Mouse (Mus musculus) thymus, adult 2 months (tissue): ENCODE results near the gene B3galt5. TPM values are rescaled to one million over a fixed set of nuclear protein-coding genes. Genes with fewer than 3 reads are reported as not detected.

Source experiments
- DNase-seq: peaks from one replicate; pipeline ENCODE4 v3.0.0; 2021
- H3K27ac ChIP-seq: fragments of 200-500 bp; 2 replicates; pipeline ENCODE4 v1.5.1; 2012; ENCODE audit warnings: low read length, control low read depth; ENCODE audit not compliant: control insufficient read depth, insufficient read depth
- H3K27me3 ChIP-seq: fragments of 200-500 bp; 2 replicates; pipeline ENCODE4 v1.6.1; 2012; ENCODE audit warnings: mild to moderate bottlenecking, low read length, moderate library complexity, mixed read lengths; ENCODE audit not compliant: control insufficient read depth, insufficient read depth
- H3K36me3 ChIP-seq: fragments of 200-500 bp; 2 replicates; pipeline ENCODE4 v1.6.1; 2012; ENCODE audit warnings: mild to moderate bottlenecking, low read length, moderate library complexity; ENCODE audit not compliant: control insufficient read depth, insufficient read depth
- H3K4me1 ChIP-seq: fragments of 200-500 bp; replicated peaks from 2 replicates; pipeline ENCODE4 v1.6.1; 2012; ENCODE audit warnings: low read length; ENCODE audit not compliant: control insufficient read depth, insufficient read depth
- H3K4me3 ChIP-seq: fragments of 200-500 bp; 2 replicates; pipeline ENCODE4 v1.5.1; 2012; ENCODE audit warnings: mild to moderate bottlenecking, low read length, control low read depth, moderate library complexity; ENCODE audit not compliant: control insufficient read depth, insufficient read depth
- CTCF ChIP-seq: fragments of 200-500 bp; IDR thresholded peaks from 2 replicates; pipeline ENCODE4 v1.5.1; 2012; ENCODE audit warnings: mild to moderate bottlenecking, control low read depth, low read length, moderate library complexity, borderline replicate concordance; ENCODE audit not compliant: control insufficient read depth, poor library complexity, insufficient read depth; ENCODE audit errors: extremely low read depth
- POLR2A ChIP-seq: fragments of 200-500 bp; IDR thresholded peaks from 2 replicates; pipeline ENCODE4 v1.6.1; 2012; ENCODE audit warnings: mild to moderate bottlenecking, low read length, control low read depth, moderate library complexity; ENCODE audit not compliant: control insufficient read depth, poor library complexity, insufficient read depth; ENCODE audit errors: extremely low read depth
- WGBS: fragments of 180-500 bp; shearing (Covaris S2); methylation state at CpG from one replicate; pipeline ENCODE4 v1.1.7; 2018; 5-methylcytosine and 5-hydroxymethylcytosine counted together
- polyA plus RNA-seq: library from polyadenylated mRNA; depleted of rRNA; stranded (reverse); fragments of >200 nt; gene quantifications from 2 replicates; pipeline ENCODE4 v1.2.3, GENCODE M21; 2012

Gene B3galt5
- polyA plus RNA-seq, 1 experiment = 3.8 TPM

DNA sequence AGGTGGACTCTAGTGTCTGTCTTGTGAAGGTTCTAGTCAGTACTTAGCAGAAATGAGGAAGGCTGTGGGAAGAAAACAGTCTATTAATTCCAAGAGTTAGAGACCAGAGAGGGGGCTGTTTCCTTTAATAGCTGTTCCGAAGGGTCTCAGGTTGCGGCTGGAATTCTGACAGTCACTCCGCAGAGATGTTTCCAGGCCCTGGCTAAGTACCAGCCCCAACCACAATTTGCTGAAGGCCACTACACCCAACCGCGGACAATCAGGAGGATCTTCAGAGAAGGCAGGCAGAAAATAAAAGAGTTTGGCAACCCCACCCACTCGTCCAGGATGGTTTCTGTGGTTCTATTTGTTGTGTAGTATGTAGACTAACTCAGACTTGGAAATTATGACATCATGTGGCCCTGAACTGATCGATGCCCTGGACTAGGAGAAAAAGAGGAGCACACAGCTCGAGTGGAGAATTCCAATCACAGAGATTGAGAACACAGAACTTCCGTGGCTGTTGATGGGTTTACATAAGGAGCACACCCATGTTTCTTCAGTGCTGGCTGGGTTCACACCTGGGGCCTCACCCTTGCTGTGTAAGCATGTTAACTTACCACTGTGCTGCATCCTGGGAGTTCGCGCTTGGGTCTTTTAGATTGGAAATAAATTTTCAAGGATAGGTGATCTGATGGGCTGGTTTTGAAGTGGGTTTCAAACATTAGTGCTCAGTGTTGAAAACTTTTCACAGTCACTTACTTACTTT lies 33.9 kb upstream of the B3galt5 start:
- H3K27ac ChIP-seq = no peak overlapping the region

DNA sequence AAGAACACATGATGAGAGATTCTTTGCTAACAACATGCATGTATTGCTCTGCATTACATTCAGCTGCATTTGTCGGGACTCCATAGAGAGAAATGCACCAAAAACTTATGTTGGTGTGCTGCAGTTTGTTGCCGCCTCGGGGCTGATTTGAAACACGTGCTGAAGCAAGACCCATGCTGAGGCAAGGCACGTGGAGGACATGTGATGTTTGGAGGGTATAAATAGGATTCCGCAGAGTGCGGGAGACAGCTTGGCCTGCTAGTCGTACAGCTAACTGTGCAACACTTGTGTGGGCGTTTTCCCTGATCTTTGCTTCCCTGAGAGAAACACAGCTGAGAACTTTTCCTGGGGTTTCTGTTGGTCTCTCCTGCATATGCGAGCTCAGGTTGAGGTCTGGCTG lies 25.8 kb upstream of the B3galt5 start:
- Histone ChIP-seq H3K27me3 (no peaks in the 10 kb centered on the region), H3K4me1 (peaks cover 2% of the 10 kb centered on the region), H3K36me3 (no peaks in the 10 kb centered on the region), H3K27ac (no peak overlapping the region), H3K4me3 (no peak overlapping the region)
- TF ChIP-seq CTCF (no peak), POLR2A (no peak)
- 96% methylated on average over 10 of the region's 10 CpGs for WGBS
- no peak for DNase-seq

More for the DNA sequence above, 33.9 kb upstream of the B3galt5 start:
- Histone ChIP-seq H3K4me3 (no peak overlapping the region), H3K36me3 (no peaks in the 10 kb centered on the region), H3K4me1 (no peaks in the 10 kb centered on the region), H3K27me3 (no peaks in the 10 kb centered on the region)
- TF ChIP-seq CTCF (no peak), POLR2A (no peak)
- no peak for DNase-seq
- WGBS = 88% methylated on average over 11 of the region's 11 CpGs

- peaks cover 2% of the 10 kb centered on the region for H3K4me1 ChIP-seq
- DNase-seq = no peak
- TF ChIP-seq POLR2A (no peak), CTCF (no peak)
- no peak overlapping the region for H3K4me3 ChIP-seq
- H3K36me3 ChIP-seq = no peaks in the 10 kb centered on the region
- H3K27me3 ChIP-seq = no peaks in the 10 kb centered on the region
- WGBS = 87% methylated on average over 7 of the region's 7 CpGs
- no peak overlapping the region for H3K27ac ChIP-seq
These were observed 24.7 kb upstream of the B3galt5 start for GRCm38 (mm10) chr16:96210856-96211255.

- DNase-seq = no peak
- H3K36me3 ChIP-seq = no peaks in the 10 kb centered on the region
- TF ChIP-seq CTCF = no peak
- no peak for TF ChIP-seq POLR2A
- no peak overlapping the region for H3K27ac ChIP-seq
- H3K4me3 ChIP-seq = no peak overlapping the region
- peaks cover 2% of the 10 kb centered on the region for H3K4me1 ChIP-seq
- no peaks in the 10 kb centered on the region for H3K27me3 ChIP-seq
- WGBS = 95% methylated on average over 4 of the region's 4 CpGs
These were observed 22.6 kb upstream of the B3galt5 start for GRCm38 (mm10) chr16:96213027-96213426.

- TF ChIP-seq CTCF (no peak), POLR2A (no peak)
- H3K27ac ChIP-seq = no peak overlapping the region
These were observed 14.1 kb upstream of the B3galt5 start for GRCm38 (mm10) chr16:96221491-96221890.

DNA sequence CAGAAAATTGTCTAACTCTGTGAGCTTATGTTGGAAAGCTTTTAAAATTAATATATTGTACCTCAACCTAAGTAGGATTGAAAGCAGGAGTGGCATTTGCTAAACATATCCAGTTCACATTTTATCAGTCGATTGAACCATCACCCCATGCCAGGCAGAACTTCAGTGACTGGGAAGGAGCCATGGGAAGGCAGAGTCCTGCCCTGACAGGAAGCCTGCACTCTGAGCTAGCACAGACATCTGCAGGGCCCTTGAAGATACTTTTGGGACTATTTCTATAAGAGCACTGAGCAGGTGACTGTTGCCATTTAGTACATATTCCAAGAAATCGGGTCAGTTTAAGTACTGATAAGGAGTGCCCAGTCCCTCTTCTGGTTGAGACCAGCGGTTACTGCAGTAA lies 13.6 kb upstream of the B3galt5 start:
- WGBS = 73% methylated on average over 3 of the region's 3 CpGs

More at GRCm38 (mm10) chr16:96221491-96221890, 14.1 kb upstream of the B3galt5 start:
- Histone ChIP-seq H3K36me3 (no peaks in the 10 kb centered on the region), H3K4me3 (no peak overlapping the region), H3K27me3 (no peaks in the 10 kb centered on the region), H3K4me1 (no peaks in the 10 kb centered on the region)
- no peak for DNase-seq
- WGBS = 25% methylated on average over 5 of the region's 5 CpGs

DNA sequence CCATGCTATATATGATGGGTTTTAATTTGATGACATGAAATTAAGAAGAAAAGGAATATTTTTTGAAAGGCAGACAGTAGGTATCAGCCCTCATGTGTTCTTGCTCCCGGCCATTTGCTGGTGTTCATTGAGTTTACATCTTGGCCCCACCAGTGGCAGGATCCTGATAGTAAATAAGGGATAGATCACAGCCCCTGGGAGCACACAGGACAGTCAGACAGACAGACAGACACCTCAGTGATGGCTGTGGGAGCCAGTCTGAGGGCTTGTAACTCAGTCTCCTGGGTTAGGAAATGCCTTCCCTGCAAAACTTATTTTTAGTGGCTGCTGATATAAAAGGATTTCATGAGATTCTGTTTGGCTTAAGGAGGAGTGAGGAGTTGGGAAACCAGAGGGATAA lies 13.1 kb upstream of the B3galt5 start:
- WGBS = 98% methylated on average over 1 of the region's 1 CpGs
- DNase-seq = no peak
- Histone ChIP-seq H3K27ac (no peak overlapping the region), H3K36me3 (no peaks in the 10 kb centered on the region), H3K27me3 (no peaks in the 10 kb centered on the region), H3K4me3 (no peak overlapping the region), H3K4me1 (no peaks in the 10 kb centered on the region)
- TF ChIP-seq CTCF = no peak

More for the DNA sequence above, 13.6 kb upstream of the B3galt5 start:
- H3K27me3 ChIP-seq = no peaks in the 10 kb centered on the region
- DNase-seq = no peak
- no peak for TF ChIP-seq CTCF
- no peak for TF ChIP-seq POLR2A
- H3K4me1 ChIP-seq = no peaks in the 10 kb centered on the region
- no peak overlapping the region for H3K27ac ChIP-seq
- no peaks in the 10 kb centered on the region for H3K36me3 ChIP-seq
- no peak overlapping the region for H3K4me3 ChIP-seq
